Mouse (Mus musculus): ENCODE measurements around the gene Rpl31. TPM values are rescaled to one million over a fixed set of nuclear protein-coding genes. Genes with fewer than 3 reads are reported as not detected.

Rpl31 gene
- total RNA-seq (2023), result 2,529 TPM

GRCm38 (mm10) chr1:39367601-39368266, at the start of gene Rpl31:
Rpl31 (plus strand) TSS chr1:39367842.

Other genes starting within 250 kb of the Rpl31 start
- gene Npas2, start 174.1 kb upstream of the Rpl31 start, total RNA-seq (2023), result 1.1 TPM
- 3.3 TPM for gene Tbc1d8, start 110.9 kb downstream of the Rpl31 start, total RNA-seq (2023)
- 27.4 TPM for gene Cnot11, start 167.2 kb downstream of the Rpl31 start, total RNA-seq (2023)
- gene Rnf149, start 209.6 kb downstream of the Rpl31 start, total RNA-seq (2023), result 34.0 TPM